Mouse (Mus musculus): ENCODE data around the gene Lcmt2. TPM values are rescaled to one million over a fixed set of nuclear protein-coding genes. Genes with fewer than 3 reads are reported as not detected.
A peak's percentile ranks its signal among the peaks of the same experiment; 100 is the strongest.
"Not testable (repeated sequence)": the region's sequence is repeated elsewhere in the genome, so short reads cannot be mapped to it uniquely, and the experiment has no call there.

Lcmt2 gene
- polyA plus RNA-seq, 1 experiment, result 6.8 TPM

DNA sequence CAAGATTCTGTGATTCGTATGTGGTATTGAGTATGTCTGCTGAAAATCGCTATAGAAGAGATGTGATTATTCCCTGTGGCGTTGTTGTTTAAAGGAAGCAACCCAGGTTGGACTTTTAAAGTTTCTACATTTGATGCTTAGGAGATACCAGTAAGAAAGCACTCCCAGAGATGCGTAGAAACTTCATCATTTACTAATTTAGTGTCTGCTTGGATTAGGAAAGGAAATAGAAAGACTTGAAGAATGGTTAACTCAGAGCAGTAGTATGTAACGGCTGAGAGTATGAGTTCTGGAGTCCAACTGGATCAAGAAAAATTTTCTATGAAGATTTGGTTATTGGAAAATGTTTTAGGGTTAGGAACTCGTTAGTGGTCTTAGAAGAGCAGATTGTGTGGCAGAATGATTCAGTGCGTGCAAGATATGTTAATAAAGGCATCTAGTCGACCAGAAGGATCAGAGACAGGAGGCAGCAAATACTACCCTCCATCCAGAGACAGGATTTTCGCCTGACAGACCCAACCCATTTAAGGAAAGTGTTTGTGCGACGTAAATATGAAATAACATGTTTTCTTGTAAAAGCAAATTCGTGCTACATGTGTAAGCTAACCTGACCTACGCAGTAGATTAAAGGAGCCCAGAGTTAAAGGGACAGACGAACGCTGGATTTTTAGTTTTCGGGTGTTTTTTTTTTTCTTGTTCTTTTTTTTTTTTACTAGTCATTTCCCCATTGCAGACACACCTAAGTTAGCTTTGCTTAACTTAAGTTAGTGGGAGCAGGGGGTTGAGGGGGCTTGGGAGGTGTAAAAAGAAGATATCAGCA, 973 bp upstream of the Lcmt2 start:
- DNase-seq (ENCODE audit: low read depth in 1 of 2, low spot score in 2 of 2), result no peak
- H3K27ac ChIP-seq (ENCODE audit: insufficient read depth, low read length), result no peak overlapping the region
- WGBS, result 68% methylated on average over 16 of the region's 16 CpGs
- TF ChIP-seq POLR2A (IDR thresholded peaks at IDR 0.05; ENCODE audit: low read depth, low read length) (no peak), CTCF (IDR thresholded peaks at IDR 0.05; ENCODE audit: extremely low read depth, insufficient read depth, insufficient read length, insufficient replicate concordance) (no peak)
- H3K27me3 ChIP-seq (ENCODE audit: control insufficient read depth, insufficient read depth, low read length), result no peaks in the 10 kb centered on the region
- peaks cover 8% of the 10 kb centered on the region for H3K36me3 ChIP-seq (ENCODE audit: control insufficient read depth, insufficient read depth, low read length)
- H3K4me1 ChIP-seq (ENCODE audit: control insufficient read depth, insufficient read depth, insufficient read length), result peaks cover 7% of the 10 kb centered on the region; the same call in 1 of the 2 replicates
- H3K4me3 ChIP-seq (ENCODE audit: extremely low read depth, insufficient read depth, insufficient read length), result peak overlapping the region; percentile 100; the same call in 1 of the 2 replicates

DNA sequence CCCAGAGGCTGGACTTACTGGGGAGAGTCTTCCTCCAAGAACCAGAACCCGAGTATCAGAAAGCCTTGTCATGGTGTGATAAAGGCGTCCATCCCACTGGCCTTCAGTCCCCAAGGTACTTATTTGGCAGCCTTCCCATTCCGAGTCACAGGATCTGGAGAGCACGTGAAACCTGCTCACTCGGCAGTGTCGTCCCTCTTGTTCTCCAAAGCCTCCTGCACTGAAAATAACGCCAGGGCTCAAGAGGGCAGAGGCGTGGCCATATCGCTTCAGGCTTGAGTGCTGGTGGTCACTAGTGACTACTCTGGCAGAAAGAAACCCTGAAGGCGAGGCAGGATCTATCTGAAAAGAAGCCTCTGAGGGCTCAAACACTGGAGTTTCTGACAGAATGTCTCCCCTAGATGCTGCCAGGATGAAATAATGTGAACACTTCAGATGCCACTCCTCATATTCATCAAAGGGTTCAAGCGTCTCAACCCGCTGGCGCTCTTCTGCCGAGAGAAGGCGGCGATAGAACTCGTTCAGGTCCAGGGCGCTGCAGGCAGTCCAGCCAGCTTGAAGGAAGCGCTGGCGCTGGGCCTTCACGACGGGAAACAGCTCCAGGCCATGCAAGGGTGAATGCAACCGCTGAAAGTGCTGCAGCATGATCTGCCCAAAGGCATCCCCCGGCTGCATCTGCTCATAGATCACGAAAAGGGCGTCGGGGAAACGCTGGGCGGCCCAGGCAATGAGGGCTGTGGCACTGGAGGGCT, 1.0 kb downstream of the Lcmt2 start:
- WGBS, result 30% methylated on average over 29 of the region's 29 CpGs
- no peaks in the 10 kb centered on the region for H3K27me3 ChIP-seq (ENCODE audit: control insufficient read depth, insufficient read depth, low read length)
- DNase-seq (ENCODE audit: low read depth in 1 of 2, low spot score in 2 of 2), result no peak

DNA sequence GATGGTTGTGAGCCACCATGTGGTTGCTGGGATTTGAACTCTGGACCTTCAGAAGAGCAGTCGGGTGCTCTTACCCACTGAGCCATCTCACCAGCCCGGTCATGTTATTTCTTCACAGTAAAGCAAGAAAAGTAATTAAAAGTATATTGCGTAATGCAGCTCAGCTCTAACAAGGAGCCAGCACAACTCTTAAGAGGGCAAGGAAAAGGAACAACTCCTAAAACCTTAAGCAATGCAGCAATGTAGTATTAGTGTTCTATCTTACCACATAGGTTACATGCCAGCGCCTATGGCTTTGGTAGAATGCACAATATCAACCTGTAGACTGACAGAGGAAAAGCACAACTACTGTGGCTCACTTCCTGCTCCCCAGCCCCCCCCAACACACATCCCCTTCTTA, 3.1 kb downstream of the Lcmt2 start:
- WGBS, result 87% methylated on average over 4 of the region's 4 CpGs
- no peaks in the 10 kb centered on the region; the same call in 1 of the 2 replicates for H3K36me3 ChIP-seq (ENCODE audit: control insufficient read depth, insufficient read depth, low read length)
- TF ChIP-seq CTCF (IDR thresholded peaks at IDR 0.05; ENCODE audit: extremely low read depth, insufficient read depth, insufficient read length, insufficient replicate concordance) (no peak), POLR2A (IDR thresholded peaks at IDR 0.05; ENCODE audit: low read depth, low read length) (no peak)
- no peaks in the 10 kb centered on the region for H3K27me3 ChIP-seq (ENCODE audit: control insufficient read depth, insufficient read depth, low read length)
- peaks cover 7% of the 10 kb centered on the region; the same call in 1 of the 2 replicates for H3K4me1 ChIP-seq (ENCODE audit: control insufficient read depth, insufficient read depth, insufficient read length)
- no peak overlapping the region for H3K4me3 ChIP-seq (ENCODE audit: extremely low read depth, insufficient read depth, insufficient read length)
- no peak for DNase-seq (ENCODE audit: low read depth in 1 of 2, low spot score in 2 of 2)
- no peak overlapping the region for H3K27ac ChIP-seq (ENCODE audit: insufficient read depth, low read length)

More for the DNA sequence above, 1.0 kb downstream of the Lcmt2 start:
- Histone ChIP-seq H3K4me1 (ENCODE audit: control insufficient read depth, insufficient read depth, insufficient read length) (peaks cover 7% of the 10 kb centered on the region; the same call in 1 of the 2 replicates), H3K36me3 (ENCODE audit: control insufficient read depth, insufficient read depth, low read length) (peaks cover 2% of the 10 kb centered on the region), H3K27ac (ENCODE audit: insufficient read depth, low read length) (peak overlapping the region; percentile 98), H3K4me3 (ENCODE audit: extremely low read depth, insufficient read depth, insufficient read length) (peak overlapping the region; percentile 100)
- no peak for TF ChIP-seq CTCF (IDR thresholded peaks at IDR 0.05; ENCODE audit: extremely low read depth, insufficient read depth, insufficient read length, insufficient replicate concordance)
- TF ChIP-seq POLR2A (IDR thresholded peaks at IDR 0.05; ENCODE audit: low read depth, low read length), result no peak

DNA sequence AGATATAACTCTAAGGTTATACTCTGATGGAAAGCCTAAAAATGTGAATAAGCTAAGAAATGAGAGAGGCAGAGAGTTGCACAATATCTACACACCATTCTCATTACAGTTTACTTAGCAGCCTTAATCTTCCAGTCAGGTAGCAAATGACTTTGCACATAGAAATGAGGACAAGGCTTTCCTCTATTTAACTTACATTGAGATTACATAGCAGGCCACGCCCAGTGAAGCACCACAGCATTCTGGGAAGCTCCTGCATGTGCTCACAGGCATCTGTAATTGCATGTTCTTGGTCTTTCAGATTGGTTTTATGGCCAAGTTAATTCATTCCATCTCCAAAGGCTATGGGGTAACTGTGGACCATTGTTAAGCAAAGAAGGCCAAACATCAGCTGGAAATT, 7.6 kb downstream of the Lcmt2 start:
- Histone ChIP-seq H3K27ac (ENCODE audit: insufficient read depth, low read length) (no peak overlapping the region), H3K4me3 (ENCODE audit: extremely low read depth, insufficient read depth, insufficient read length) (no peak overlapping the region), H3K36me3 (ENCODE audit: control insufficient read depth, insufficient read depth, low read length) (no peaks in the 10 kb centered on the region; the same call in 1 of the 2 replicates), H3K27me3 (ENCODE audit: control insufficient read depth, insufficient read depth, low read length) (no peaks in the 10 kb centered on the region), H3K4me1 (ENCODE audit: control insufficient read depth, insufficient read depth, insufficient read length) (no peaks in the 10 kb centered on the region)
- no peak for DNase-seq (ENCODE audit: low read depth in 1 of 2, low spot score in 2 of 2)
- TF ChIP-seq POLR2A (IDR thresholded peaks at IDR 0.05; ENCODE audit: low read depth, low read length) (no peak), CTCF (IDR thresholded peaks at IDR 0.05; ENCODE audit: extremely low read depth, insufficient read depth, insufficient read length, insufficient replicate concordance) (no peak)
- WGBS, result 80% methylated on average over 1 of the region's 1 CpGs

DNA sequence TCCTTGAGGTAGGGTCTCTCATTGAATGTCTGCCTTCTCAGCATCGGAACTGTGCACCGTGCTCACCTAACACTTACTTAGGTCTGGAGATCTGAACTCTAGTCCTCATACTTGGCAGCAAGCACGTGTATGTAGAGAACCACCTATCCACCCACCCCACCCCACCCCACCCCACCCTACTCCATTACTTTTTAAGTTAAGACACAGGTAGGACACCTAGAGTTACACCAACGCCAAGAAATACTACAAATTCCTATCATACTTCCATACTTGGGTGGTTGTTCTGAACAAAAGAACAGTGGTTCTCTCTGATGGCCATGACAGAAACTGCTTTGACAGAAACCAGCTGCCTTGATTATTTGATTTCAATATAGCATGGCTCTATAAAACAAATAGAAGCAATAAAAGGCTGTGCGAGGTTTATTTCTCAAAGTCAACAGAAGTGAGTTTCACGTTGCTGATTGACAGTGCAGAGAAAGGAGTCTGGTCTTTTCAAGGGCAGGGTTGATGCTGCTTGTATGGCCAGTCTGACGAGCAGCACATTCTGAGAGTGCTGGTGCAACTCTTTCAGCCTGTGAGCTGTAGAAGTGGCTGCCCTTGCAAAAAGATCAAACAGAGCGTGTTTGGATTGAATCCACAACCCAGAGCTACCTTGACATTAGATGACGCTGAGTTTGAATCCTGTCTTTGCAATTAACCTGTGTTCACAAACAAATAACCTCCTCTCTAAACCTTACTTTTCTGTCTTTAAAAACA, 11.4 kb downstream of the Lcmt2 start:
- H3K4me1 ChIP-seq (ENCODE audit: control insufficient read depth, insufficient read depth, insufficient read length), result no peaks in the 10 kb centered on the region
- no peak for DNase-seq (ENCODE audit: low read depth in 1 of 2, low spot score in 2 of 2)
- H3K27me3 ChIP-seq (ENCODE audit: control insufficient read depth, insufficient read depth, low read length), result no peaks in the 10 kb centered on the region
- H3K27ac ChIP-seq (ENCODE audit: insufficient read depth, low read length), result no peak overlapping the region
- H3K36me3 ChIP-seq (ENCODE audit: control insufficient read depth, insufficient read depth, low read length), result no peaks in the 10 kb centered on the region
- TF ChIP-seq CTCF (IDR thresholded peaks at IDR 0.05; ENCODE audit: extremely low read depth, insufficient read depth, insufficient read length, insufficient replicate concordance) (no peak), POLR2A (IDR thresholded peaks at IDR 0.05; ENCODE audit: low read depth, low read length) (no peak)
- no peak overlapping the region for H3K4me3 ChIP-seq (ENCODE audit: extremely low read depth, insufficient read depth, insufficient read length)
- 81% methylated on average over 9 of the region's 9 CpGs for WGBS

DNA sequence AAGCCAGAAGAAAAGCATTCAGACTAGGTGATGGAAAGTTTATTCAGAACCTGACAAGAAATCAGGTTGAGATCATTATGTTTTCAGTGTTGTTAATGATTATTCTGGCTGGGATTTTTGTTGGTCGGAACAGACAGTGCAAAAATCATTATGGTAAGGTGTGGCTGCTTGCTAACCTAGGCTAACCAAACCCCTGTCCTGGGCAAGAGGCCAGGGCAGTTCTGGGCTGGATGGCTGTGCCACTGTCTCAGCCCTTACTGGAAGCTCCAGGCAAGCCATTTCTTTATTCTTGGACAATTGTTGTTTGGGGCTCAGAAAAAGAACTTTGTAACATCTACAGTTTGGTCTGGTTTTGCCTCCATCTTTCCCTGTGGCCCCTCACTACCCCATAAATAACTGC, 12.9 kb downstream of the Lcmt2 start:
- Histone ChIP-seq H3K4me3 (ENCODE audit: extremely low read depth, insufficient read depth, insufficient read length) (no peak overlapping the region), H3K27me3 (ENCODE audit: control insufficient read depth, insufficient read depth, low read length) (no peaks in the 10 kb centered on the region), H3K36me3 (ENCODE audit: control insufficient read depth, insufficient read depth, low read length) (no peaks in the 10 kb centered on the region), H3K4me1 (ENCODE audit: control insufficient read depth, insufficient read depth, insufficient read length) (no peaks in the 10 kb centered on the region), H3K27ac (ENCODE audit: insufficient read depth, low read length) (no peak overlapping the region)
- WGBS, result 86% methylated on average over 1 of the region's 1 CpGs
- no peak for DNase-seq (ENCODE audit: low read depth in 1 of 2, low spot score in 2 of 2)
- TF ChIP-seq CTCF (IDR thresholded peaks at IDR 0.05; ENCODE audit: extremely low read depth, insufficient read depth, insufficient read length, insufficient replicate concordance) (no peak), POLR2A (IDR thresholded peaks at IDR 0.05; ENCODE audit: low read depth, low read length) (no peak)

DNA sequence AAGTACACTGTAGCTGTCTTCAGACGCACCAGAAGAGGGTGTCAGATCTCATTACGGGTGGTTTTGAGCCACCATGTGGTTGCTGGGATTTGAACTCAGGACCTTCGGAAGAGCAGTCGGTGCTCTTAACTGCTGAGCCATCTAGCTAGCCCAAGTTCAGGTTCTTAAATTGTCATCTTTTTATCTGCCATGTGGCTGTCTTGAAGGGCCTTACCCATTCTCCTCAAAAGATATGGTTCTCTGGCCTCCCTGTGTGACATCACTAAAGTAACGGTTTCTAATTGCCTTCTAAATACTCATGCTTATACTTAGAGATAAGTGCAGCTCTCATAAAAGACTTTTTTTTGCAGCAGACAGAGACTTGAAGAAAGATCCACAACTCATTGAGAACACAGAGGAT, 14.2 kb downstream of the Lcmt2 start:
- H3K27me3 ChIP-seq (ENCODE audit: control insufficient read depth, insufficient read depth, low read length); H3K36me3 ChIP-seq (ENCODE audit: control insufficient read depth, insufficient read depth, low read length); H3K4me3 ChIP-seq (ENCODE audit: extremely low read depth, insufficient read depth, insufficient read length); H3K27ac ChIP-seq (ENCODE audit: insufficient read depth, low read length); DNase-seq (ENCODE audit: low read depth in 1 of 2, low spot score in 2 of 2); H3K4me1 ChIP-seq (ENCODE audit: control insufficient read depth, insufficient read depth, insufficient read length): not testable (repeated sequence)
- 92% methylated on average over 5 of the region's 5 CpGs for WGBS
